Mouse (Mus musculus): ENCODE data around the gene Olfr11. TPM values are rescaled to one million over a fixed set of nuclear protein-coding genes. Genes with fewer than 3 reads are reported as not detected.

Olfr11 gene
- not detected in 2 replicates for total RNA-seq (2017)

- no peak for ATAC-seq (ENCODE audit: extremely low read depth, insufficient number of reproducible peaks, low FRiP score, poor library complexity, severe bottlenecking)
Observed at GRCm38 (mm10) chr13:21642418-21642817, at the start of gene Olfr11. Gene Olfr11, minus strand, starts transcription at chr13:21642518.

- ATAC-seq (ENCODE audit: extremely low read depth, insufficient number of reproducible peaks, low FRiP score, poor library complexity, severe bottlenecking), result no peak
Observed at GRCm38 (mm10) chr13:21677305-21677704, 35.0 kb upstream of the Olfr11 start, which contains the start of gene Olfr1360. Gene Olfr1360, minus strand, starts transcription at chr13:21677405.

GRCm38 (mm10) chr13:21663286-21663685 is 21.0 kb upstream of the Olfr11 start, which contains the start of gene Olfr1361:
Gene Olfr1361, minus strand, starts transcription at chr13:21663386.
- no peak for ATAC-seq (ENCODE audit: extremely low read depth, insufficient number of reproducible peaks, low FRiP score, poor library complexity, severe bottlenecking)

GRCm38 (mm10) chr13:21613922-21614321 is 28.4 kb downstream of the Olfr11 start, which contains the start of gene Olfr1362:
Gene Olfr1362, minus strand, starts transcription at chr13:21614022.
- no peak for ATAC-seq (ENCODE audit: extremely low read depth, insufficient number of reproducible peaks, low FRiP score, poor library complexity, severe bottlenecking)

- no peak for ATAC-seq (ENCODE audit: extremely low read depth, insufficient number of reproducible peaks, low FRiP score, poor library complexity, severe bottlenecking)
Observed at GRCm38 (mm10) chr13:21591618-21592017, 50.7 kb downstream of the Olfr11 start.

Other genes with a start within 250 kb of the Olfr11 start
- 44.9 and 53.7 TPM in 2 replicates for gene Zkscan3, start 239.8 kb downstream of the Olfr11 start, total RNA-seq (2017)
- gene Pgbd1, start 201.5 kb downstream of the Olfr11 start, total RNA-seq (2017), result 0.23 and 0.37 TPM in 2 replicates
- gene Zscan26, start 188.8 kb downstream of the Olfr11 start, total RNA-seq (2017), result 32.8 and 34.2 TPM in 2 replicates
- gene Nkapl, start 174.0 kb downstream of the Olfr11 start, total RNA-seq (2017), result 0.49 TPM in 1 of 2 replicates, not detected in the other
- not detected in 2 replicates for gene Zkscan4, start 163.6 kb downstream of the Olfr11 start, total RNA-seq (2017)
- not detected in 2 replicates for gene Gm10065, start 163.1 kb downstream of the Olfr11 start, total RNA-seq (2017)
- gene AK157302, start 147.3 kb downstream of the Olfr11 start, total RNA-seq (2017), result 1.1 and 1.7 TPM in 2 replicates
- gene Gm11273, start 141.1 kb downstream of the Olfr11 start, total RNA-seq (2017), result not detected in 2 replicates
- 6.9 TPM in 2 replicates for gene Zkscan8, start 111.4 kb downstream of the Olfr11 start, total RNA-seq (2017)
- not detected in 2 replicates for gene Olfr1366, start 99.7 kb downstream of the Olfr11 start, total RNA-seq (2017)
- gene Olfr1535, start 82.6 kb downstream of the Olfr11 start, total RNA-seq (2017), result not detected in 2 replicates
- not detected in 2 replicates for gene Olfr1364, start 60.8 kb downstream of the Olfr11 start, total RNA-seq (2017)
- gene Olfr1362, start 28.5 kb downstream of the Olfr11 start, total RNA-seq (2017), result not detected in 2 replicates
- not detected in 2 replicates for gene Olfr1361, start 20.9 kb upstream of the Olfr11 start, total RNA-seq (2017)
- gene Olfr1360, start 34.9 kb upstream of the Olfr11 start, total RNA-seq (2017), result not detected in 2 replicates
- not detected in 2 replicates for gene Olfr1359, start 55.6 kb upstream of the Olfr11 start, total RNA-seq (2017)
- 14.4 and 16.0 TPM in 2 replicates for gene Hist1h2bl, start 73.6 kb upstream of the Olfr11 start, total RNA-seq (2017)
- gene Hist1h2ai, start 73.9 kb upstream of the Olfr11 start, total RNA-seq (2017), result 351 and 359 TPM in 2 replicates
- 15.6 and 19.4 TPM in 2 replicates for gene Hist1h3h, start 75.1 kb upstream of the Olfr11 start, total RNA-seq (2017)
- 6.6 and 8.0 TPM in 2 replicates for gene Hist1h2bm, start 79.5 kb upstream of the Olfr11 start, total RNA-seq (2017)
- 12.6 and 17.7 TPM in 2 replicates for gene Hist1h4j, start 92.5 kb upstream of the Olfr11 start, total RNA-seq (2017)
- gene Hist1h4k, start 108.0 kb upstream of the Olfr11 start, total RNA-seq (2017), result 63.4 and 72.4 TPM in 2 replicates
- 70.6 and 79.9 TPM in 2 replicates for gene Hist1h2ak, start 111.3 kb upstream of the Olfr11 start, total RNA-seq (2017)
- gene Hist1h2bn, start 111.6 kb upstream of the Olfr11 start, total RNA-seq (2017), result 99.6 and 105 TPM in 2 replicates
- 73.0 and 92.6 TPM in 2 replicates for gene Hist1h1b, start 138.1 kb upstream of the Olfr11 start, total RNA-seq (2017)
- gene Hist1h3i, start 140.9 kb upstream of the Olfr11 start, total RNA-seq (2017), result 3.8 and 32.2 TPM in 2 replicates
- gene Hist1h2an, start 144.7 kb upstream of the Olfr11 start, total RNA-seq (2017), result 46.4 and 80.8 TPM in 2 replicates
- 4.8 and 6.8 TPM in 2 replicates for gene Hist1h2bp, start 144.9 kb upstream of the Olfr11 start, total RNA-seq (2017)
- 71.6 and 96.6 TPM in 2 replicates for gene Hist1h2bq, start 167.7 kb upstream of the Olfr11 start, total RNA-seq (2017)
- gene Hist1h2ao, start 167.9 kb upstream of the Olfr11 start, total RNA-seq (2017), result 88.7 TPM in 1 of 2 replicates, not detected in the other
- 341 and 383 TPM in 2 replicates for gene Hist1h4m, start 169.2 kb upstream of the Olfr11 start, total RNA-seq (2017)
- 171 and 217 TPM in 2 replicates for gene Hist1h4n, start 189.7 kb upstream of the Olfr11 start, total RNA-seq (2017)
- 129 and 254 TPM in 2 replicates for gene Hist1h2ap, start 191.0 kb upstream of the Olfr11 start, total RNA-seq (2017)
- 63.3 and 83.2 TPM in 2 replicates for gene Hist1h2br, start 191.2 kb upstream of the Olfr11 start, total RNA-seq (2017)

All from neutrophil, adult 5-6 weeks (primary cell).